Mouse (Mus musculus): ENCODE measurements around the gene Tsc22d4.
"Not testable (repeated sequence)": the region's sequence is repeated elsewhere in the genome, so short reads cannot be mapped to it uniquely, and the experiment has no call there.

The Tsc22d4 gene

GRCm38 (mm10) chr5:137740506-137740905 is 5.0 kb upstream of the Tsc22d4 start:
- ATAC-seq (ENCODE audit: insufficient number of reproducible peaks, low FRiP score, low TSS enrichment): 0 out of 2 replicates have a peak, but pooled peaks have one; percentile 3

- peak; percentile 53 for ATAC-seq (ENCODE audit: insufficient number of reproducible peaks, low FRiP score, low TSS enrichment)
Measured at GRCm38 (mm10) chr5:137741023-137741931, 4.3 kb upstream of the Tsc22d4 start, which contains the start of gene Nyap1. Gene Nyap1, minus strand, starts transcription at chr5:137741607.

- no peak for ATAC-seq (ENCODE audit: insufficient number of reproducible peaks, low FRiP score, low TSS enrichment)
Measured at GRCm38 (mm10) chr5:137742048-137742447, 3.5 kb upstream of the Tsc22d4 start.

GRCm38 (mm10) chr5:137742836-137743235 is 2.7 kb upstream of the Tsc22d4 start:
- ATAC-seq (ENCODE audit: insufficient number of reproducible peaks, low FRiP score, low TSS enrichment): no peak

- no peak for ATAC-seq (ENCODE audit: insufficient number of reproducible peaks, low FRiP score, low TSS enrichment)
Measured at GRCm38 (mm10) chr5:137744197-137744596, 1.3 kb upstream of the Tsc22d4 start.

- ATAC-seq (ENCODE audit: insufficient number of reproducible peaks, low FRiP score, low TSS enrichment): no peak
Measured at GRCm38 (mm10) chr5:137746282-137746850, 836 bp downstream of the Tsc22d4 start.

- ATAC-seq (ENCODE audit: insufficient number of reproducible peaks, low FRiP score, low TSS enrichment): no peak
Measured at GRCm38 (mm10) chr5:137746851-137747325, 1.4 kb downstream of the Tsc22d4 start.

- ATAC-seq (ENCODE audit: insufficient number of reproducible peaks, low FRiP score, low TSS enrichment): peak; percentile 32; the same call in 1 of the 2 replicates
Measured at GRCm38 (mm10) chr5:137747326-137747961, 1.9 kb downstream of the Tsc22d4 start.

- ATAC-seq (ENCODE audit: insufficient number of reproducible peaks, low FRiP score, low TSS enrichment): no peak
Measured at GRCm38 (mm10) chr5:137748130-137748770, 2.7 kb downstream of the Tsc22d4 start.

GRCm38 (mm10) chr5:137749196-137749836 is 3.8 kb downstream of the Tsc22d4 start:
- ATAC-seq (ENCODE audit: insufficient number of reproducible peaks, low FRiP score, low TSS enrichment): no peak

GRCm38 (mm10) chr5:137750212-137750611 is 4.7 kb downstream of the Tsc22d4 start:
- not testable (repeated sequence) for ATAC-seq (ENCODE audit: insufficient number of reproducible peaks, low FRiP score, low TSS enrichment)

GRCm38 (mm10) chr5:137751221-137751887 is 5.8 kb downstream of the Tsc22d4 start:
- no peak for ATAC-seq (ENCODE audit: insufficient number of reproducible peaks, low FRiP score, low TSS enrichment)

GRCm38 (mm10) chr5:137751988-137752387 is 6.5 kb downstream of the Tsc22d4 start:
- no peak for ATAC-seq (ENCODE audit: insufficient number of reproducible peaks, low FRiP score, low TSS enrichment)

GRCm38 (mm10) chr5:137753111-137753832 is 7.7 kb downstream of the Tsc22d4 start:
- no peak for ATAC-seq (ENCODE audit: insufficient number of reproducible peaks, low FRiP score, low TSS enrichment)

GRCm38 (mm10) chr5:137755425-137755824 is 9.9 kb downstream of the Tsc22d4 start:
- ATAC-seq (ENCODE audit: insufficient number of reproducible peaks, low FRiP score, low TSS enrichment): no peak

GRCm38 (mm10) chr5:137756106-137756505 is 10.6 kb downstream of the Tsc22d4 start:
- no peak for ATAC-seq (ENCODE audit: insufficient number of reproducible peaks, low FRiP score, low TSS enrichment)

- ATAC-seq (ENCODE audit: insufficient number of reproducible peaks, low FRiP score, low TSS enrichment): 0 out of 2 replicates have a peak, but pooled peaks have one; percentile 24
Measured at GRCm38 (mm10) chr5:137756882-137757661, 11.5 kb downstream of the Tsc22d4 start.

- no peak for ATAC-seq (ENCODE audit: insufficient number of reproducible peaks, low FRiP score, low TSS enrichment)
Measured at GRCm38 (mm10) chr5:137757887-137758286, 12.4 kb downstream of the Tsc22d4 start.
